Mouse (Mus musculus) stomach, embryonic 15.5 days (tissue): ENCODE measurements at regions not wholly inside any gene's neighbourhood (a gene's known extent, or its start where the extent isn't known, plus 50 kb on each side); places are given as distances from the start of the nearest gene placed in this dataset.

Experiments
- ATAC-seq: fragments of 200-750 bp; cut with Nextera tagmentation; 2 replicates; pipeline ENCODE4 v1.8.0; 2017; ENCODE audit warnings: low read depth, moderate number of reproducible peaks, moderate TSS enrichment; ENCODE audit not compliant: insufficient read depth, low FRiP score
- H3K27ac ChIP-seq: fragments of 300-500 bp; sonication (generic); 2 replicates; pipeline ENCODE4 v1.5.1; 2015; ENCODE audit warnings: mild to moderate bottlenecking, inconsistent platforms
- H3K27me3 ChIP-seq: fragments of 300-500 bp; sonication (generic); replicated peaks from 2 replicates; pipeline ENCODE4 v1.6.1; 2015; ENCODE audit warnings: inconsistent platforms
- H3K36me3 ChIP-seq: fragments of 300-500 bp; sonication (generic); 2 replicates; pipeline ENCODE4 v1.6.1; 2015; ENCODE audit warnings: inconsistent platforms
- H3K4me1 ChIP-seq: fragments of 300-500 bp; sonication (generic); 2 replicates; pipeline ENCODE4 v1.6.1; 2015; ENCODE audit warnings: inconsistent platforms
- H3K4me2 ChIP-seq: fragments of 300-500 bp; sonication (generic); 2 replicates; pipeline ENCODE4 v1.6.1; 2015; ENCODE audit warnings: mild to moderate bottlenecking, inconsistent platforms
- H3K4me3 ChIP-seq: fragments of 300-500 bp; sonication (generic); replicated peaks from 2 replicates; pipeline ENCODE4 v1.5.1; 2015; ENCODE audit warnings: inconsistent platforms
- H3K9ac ChIP-seq: fragments of 300-500 bp; sonication (generic); 2 replicates; pipeline ENCODE4 v1.6.1; 2015; ENCODE audit warnings: inconsistent platforms
- H3K9me3 ChIP-seq: fragments of 300-500 bp; sonication (generic); 2 replicates; pipeline ENCODE4 v1.6.1; 2016; ENCODE audit warnings: inconsistent platforms
- WGBS: fragments of 180-500 bp; shearing (Covaris S2); methylation state at CpG from one replicate; pipeline ENCODE4 v1.1.7; 2015; 5-methylcytosine and 5-hydroxymethylcytosine counted together

DNA sequence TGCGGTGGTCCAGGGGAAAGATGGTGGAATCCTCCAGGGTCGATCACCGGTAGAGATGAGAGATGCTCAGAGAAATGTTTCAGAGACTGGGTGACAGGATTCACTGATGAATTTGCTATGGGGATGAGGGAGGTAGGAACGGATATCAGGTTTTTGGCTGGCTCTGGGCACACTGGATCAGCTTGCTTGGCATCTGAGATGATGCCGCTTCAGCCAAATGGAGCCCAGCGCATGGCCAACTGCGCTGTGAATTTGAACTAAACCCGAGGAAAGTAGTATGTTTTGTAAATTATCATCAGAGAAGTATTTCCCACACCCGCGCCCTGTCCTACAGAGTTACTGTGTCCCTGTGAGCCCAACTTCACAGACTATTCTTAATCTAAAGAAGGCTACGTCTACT, 113.0 kb upstream of the Noct start:
- Histone ChIP-seq H3K4me1 (no peaks in the 10 kb centered on the region), H3K27ac (no peak overlapping the region), H3K9me3 (no peaks in the 10 kb centered on the region), H3K4me3 (no peak overlapping the region), H3K36me3 (no peaks in the 10 kb centered on the region), H3K9ac (no peak overlapping the region), H3K4me2 (no peak overlapping the region), H3K27me3 (no peaks in the 10 kb centered on the region)
- ATAC-seq: no peak
- WGBS: 96% methylated on average over 11 of the region's 11 CpGs

DNA sequence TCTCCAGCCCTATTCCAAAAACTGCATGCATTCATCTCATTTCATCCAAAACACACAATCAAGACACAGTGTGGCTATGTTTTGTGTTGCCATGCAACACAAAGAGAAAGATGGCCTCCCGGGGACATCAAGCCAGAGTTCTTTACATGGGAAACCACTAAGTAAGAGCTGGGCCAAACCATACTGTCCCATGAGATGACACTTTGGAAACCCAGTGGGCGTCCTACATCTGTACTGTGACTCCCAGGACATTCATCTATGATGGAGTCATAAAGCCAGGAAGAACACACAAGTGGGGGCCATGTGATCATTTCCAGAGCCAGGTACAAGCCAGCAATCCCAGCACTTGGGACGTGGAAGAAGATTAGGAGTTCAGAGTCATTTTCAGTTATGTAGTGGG, 111.9 kb upstream of the Noct start:
- H3K27me3 ChIP-seq: no peaks in the 10 kb centered on the region
- no peaks in the 10 kb centered on the region for H3K36me3 ChIP-seq
- no peak overlapping the region for H3K27ac ChIP-seq
- no peak overlapping the region for H3K9ac ChIP-seq
- no peak overlapping the region for H3K4me3 ChIP-seq
- ATAC-seq: no peak
- no peak overlapping the region for H3K4me2 ChIP-seq
- WGBS: 86% methylated on average over 3 of the region's 3 CpGs
- no peaks in the 10 kb centered on the region for H3K9me3 ChIP-seq
- H3K4me1 ChIP-seq: no peaks in the 10 kb centered on the region

GRCm38 (mm10) chr3:51115921-51116320, 108.3 kb upstream of the Noct start:
- no peak overlapping the region for H3K4me3 ChIP-seq
- H3K4me1 ChIP-seq: no peaks in the 10 kb centered on the region
- H3K27me3 ChIP-seq: no peaks in the 10 kb centered on the region
- H3K4me2 ChIP-seq: no peak overlapping the region
- no peak for ATAC-seq
- H3K9ac ChIP-seq: no peak overlapping the region
- no peaks in the 10 kb centered on the region for H3K36me3 ChIP-seq
- H3K9me3 ChIP-seq: no peaks in the 10 kb centered on the region
- WGBS: 74% methylated on average over 2 of the region's 2 CpGs
- no peak overlapping the region for H3K27ac ChIP-seq

GRCm38 (mm10) chr3:51118706-51119105, 105.5 kb upstream of the Noct start:
- Histone ChIP-seq H3K36me3 (no peaks in the 10 kb centered on the region), H3K9ac (no peak overlapping the region), H3K27me3 (no peaks in the 10 kb centered on the region), H3K27ac (no peak overlapping the region), H3K4me3 (no peak overlapping the region), H3K4me1 (no peaks in the 10 kb centered on the region), H3K4me2 (no peak overlapping the region), H3K9me3 (no peaks in the 10 kb centered on the region)
- 68% methylated on average over 7 of the region's 7 CpGs for WGBS
- ATAC-seq: no peak

DNA sequence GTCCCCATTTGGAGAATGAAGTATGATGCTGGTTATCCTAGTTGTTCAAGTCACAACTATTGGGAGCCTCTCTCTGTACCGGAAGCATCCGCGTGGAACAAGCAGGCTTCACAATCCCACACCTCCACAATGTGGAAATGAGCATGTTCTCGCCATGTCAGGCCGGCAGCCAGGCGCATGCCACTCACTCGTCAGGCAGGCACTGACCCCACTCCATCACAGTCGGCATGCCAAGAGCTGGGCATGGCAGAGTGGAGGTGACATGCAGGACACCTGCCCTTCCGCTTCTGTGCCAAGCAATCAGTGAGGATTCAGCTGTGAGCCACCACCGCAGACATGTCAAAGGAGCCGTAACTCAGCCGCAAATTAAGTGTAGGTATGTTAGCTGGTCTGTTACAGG, 103.7 kb upstream of the Noct start:
- no peaks in the 10 kb centered on the region for H3K9me3 ChIP-seq
- H3K4me2 ChIP-seq: no peak overlapping the region
- no peak overlapping the region for H3K9ac ChIP-seq
- no peak overlapping the region for H3K27ac ChIP-seq
- 92% methylated on average over 12 of the region's 12 CpGs for WGBS
- no peaks in the 10 kb centered on the region for H3K4me1 ChIP-seq
- no peaks in the 10 kb centered on the region for H3K27me3 ChIP-seq
- no peak for ATAC-seq
- no peaks in the 10 kb centered on the region for H3K36me3 ChIP-seq
- H3K4me3 ChIP-seq: no peak overlapping the region

GRCm38 (mm10) chr3:51121703-51122540, 102.3 kb upstream of the Noct start:
- Histone ChIP-seq H3K27me3 (no peaks in the 10 kb centered on the region), H3K9me3 (no peaks in the 10 kb centered on the region), H3K4me2 (no peak overlapping the region), H3K9ac (no peak overlapping the region), H3K27ac (no peak overlapping the region), H3K4me3 (no peak overlapping the region), H3K36me3 (no peaks in the 10 kb centered on the region), H3K4me1 (no peaks in the 10 kb centered on the region)
- no peak; the same call in 1 of the 2 replicates for ATAC-seq
- 28% methylated on average over 9 of the region's 9 CpGs for WGBS

GRCm38 (mm10) chr3:51122541-51122935, 101.7 kb upstream of the Noct start:
- Histone ChIP-seq H3K4me1 (no peaks in the 10 kb centered on the region), H3K27ac (no peak overlapping the region), H3K4me3 (no peak overlapping the region), H3K36me3 (no peaks in the 10 kb centered on the region), H3K9ac (no peak overlapping the region), H3K9me3 (no peaks in the 10 kb centered on the region), H3K4me2 (no peak overlapping the region), H3K27me3 (no peaks in the 10 kb centered on the region)
- 93% methylated on average over 1 of the region's 1 CpGs for WGBS
- no peak for ATAC-seq

DNA sequence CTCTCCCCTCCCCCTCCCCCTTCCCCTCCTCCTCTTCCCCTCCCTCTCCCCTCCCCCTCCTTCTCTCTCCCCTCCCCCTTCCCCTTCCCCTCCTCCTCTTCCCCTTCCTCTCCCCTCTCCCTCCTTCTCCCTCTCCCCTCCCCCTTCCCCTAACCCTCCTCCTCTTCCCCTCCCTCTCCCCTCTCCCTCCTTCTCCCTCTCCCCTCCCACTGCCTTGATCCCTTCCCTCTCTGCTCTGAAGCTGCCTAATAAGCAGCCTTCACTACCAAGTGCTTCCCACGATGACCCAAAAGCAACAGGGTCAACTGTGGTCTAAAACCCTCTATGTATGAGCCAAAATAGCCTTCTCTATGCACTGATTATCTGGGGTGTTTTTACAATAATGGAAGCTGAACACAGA, 96.4 kb upstream of the Noct start:
- 67% methylated on average over 1 of the region's 1 CpGs for WGBS
- no peaks in the 10 kb centered on the region for H3K27me3 ChIP-seq
- H3K4me1 ChIP-seq: no peaks in the 10 kb centered on the region
- H3K9me3 ChIP-seq: no peaks in the 10 kb centered on the region
- no peak overlapping the region for H3K9ac ChIP-seq
- no peak for ATAC-seq
- H3K4me3 ChIP-seq: no peak overlapping the region
- no peaks in the 10 kb centered on the region for H3K36me3 ChIP-seq
- no peak overlapping the region for H3K4me2 ChIP-seq
- no peak overlapping the region for H3K27ac ChIP-seq

DNA sequence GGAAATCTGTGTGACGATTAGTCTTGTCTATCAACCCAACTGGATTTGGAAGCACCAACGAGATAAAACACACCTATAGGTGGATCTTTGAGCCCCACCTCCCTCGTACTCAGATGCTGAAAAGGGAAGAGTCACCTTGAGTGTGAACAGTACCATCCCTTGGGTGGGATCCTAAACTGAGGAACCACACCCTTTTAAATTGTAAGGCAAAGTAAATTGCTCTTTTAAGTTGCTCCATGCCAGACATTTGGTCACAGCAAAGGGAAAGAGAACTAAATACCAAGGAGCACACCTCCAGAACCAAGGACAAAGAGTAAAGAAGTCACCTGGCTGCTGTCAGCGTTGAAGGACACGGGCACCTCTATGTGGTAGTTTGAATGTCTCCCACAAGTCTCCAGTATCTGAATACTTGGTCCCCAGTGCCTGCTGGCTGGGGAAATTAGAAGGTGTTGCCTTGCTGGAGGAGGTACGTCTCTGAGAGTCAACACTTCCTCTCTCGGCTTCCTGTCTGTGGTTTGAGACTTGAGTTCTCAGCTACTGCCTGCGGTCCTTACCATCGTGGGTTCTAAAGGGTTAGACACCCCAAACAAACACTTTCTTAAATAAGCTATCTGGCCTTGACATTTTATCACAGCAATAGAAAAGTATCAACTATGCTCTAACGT, 95.6 kb upstream of the Noct start:
- 75% methylated on average over 10 of the region's 10 CpGs for WGBS
- Histone ChIP-seq H3K27me3 (no peaks in the 10 kb centered on the region), H3K9me3 (no peaks in the 10 kb centered on the region), H3K4me3 (no peak overlapping the region), H3K4me1 (no peaks in the 10 kb centered on the region), H3K9ac (no peak overlapping the region), H3K27ac (no peak overlapping the region), H3K36me3 (no peaks in the 10 kb centered on the region), H3K4me2 (no peak overlapping the region)
- ATAC-seq: no peak

DNA sequence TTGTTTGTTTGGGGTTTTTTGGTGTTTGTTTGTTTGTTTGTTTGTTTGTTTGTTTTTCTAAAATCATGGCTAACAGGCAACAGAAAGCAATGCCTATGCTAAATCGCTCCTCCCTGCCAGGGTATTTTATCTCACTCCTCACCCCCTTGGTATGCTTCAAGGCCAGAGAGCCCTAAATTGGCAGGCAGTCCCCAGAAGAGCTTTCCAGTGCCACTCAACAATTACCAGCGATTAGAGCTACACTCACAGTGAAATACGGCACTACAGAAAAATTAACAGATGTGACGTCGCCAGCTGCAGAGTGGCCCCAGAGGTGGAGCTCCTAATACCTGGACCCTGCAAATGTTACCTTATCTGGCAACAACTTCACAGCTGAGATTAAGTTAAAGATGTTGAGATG, 93.5 kb upstream of the Noct start:
- 79% methylated on average over 5 of the region's 5 CpGs for WGBS
- no peaks in the 10 kb centered on the region for H3K9me3 ChIP-seq
- H3K27me3 ChIP-seq: no peaks in the 10 kb centered on the region
- no peak overlapping the region for H3K4me2 ChIP-seq
- no peak overlapping the region for H3K9ac ChIP-seq
- no peak overlapping the region for H3K4me3 ChIP-seq
- H3K36me3 ChIP-seq: no peaks in the 10 kb centered on the region
- ATAC-seq: no peak
- H3K4me1 ChIP-seq: no peaks in the 10 kb centered on the region
- no peak overlapping the region for H3K27ac ChIP-seq

DNA sequence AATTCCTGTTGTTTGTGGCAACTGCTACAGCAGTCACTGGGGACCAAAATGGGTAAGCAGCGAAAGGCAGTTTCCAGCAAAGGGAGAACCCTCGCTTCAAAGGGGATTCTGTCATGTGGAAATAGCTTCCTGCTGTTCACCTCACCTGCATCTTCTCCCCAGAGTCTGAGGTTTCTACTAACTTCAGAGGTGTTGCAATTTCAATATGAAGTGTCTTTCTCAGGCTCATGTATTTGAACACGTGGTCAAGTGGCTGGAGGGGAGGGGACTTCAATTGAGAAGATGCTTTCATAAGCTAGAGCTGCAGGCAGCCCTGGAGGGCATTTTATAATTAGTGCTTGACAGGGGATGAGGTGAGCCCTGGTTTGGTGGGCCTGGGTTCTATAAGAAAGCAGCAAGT, 92.9 kb upstream of the Noct start:
- no peak for ATAC-seq
- Histone ChIP-seq H3K4me1 (no peaks in the 10 kb centered on the region), H3K4me2 (no peak overlapping the region), H3K4me3 (no peak overlapping the region), H3K36me3 (no peaks in the 10 kb centered on the region), H3K9ac (no peak overlapping the region), H3K9me3 (no peaks in the 10 kb centered on the region), H3K27ac (no peak overlapping the region), H3K27me3 (no peaks in the 10 kb centered on the region)
- 84% methylated on average over 3 of the region's 3 CpGs for WGBS

DNA sequence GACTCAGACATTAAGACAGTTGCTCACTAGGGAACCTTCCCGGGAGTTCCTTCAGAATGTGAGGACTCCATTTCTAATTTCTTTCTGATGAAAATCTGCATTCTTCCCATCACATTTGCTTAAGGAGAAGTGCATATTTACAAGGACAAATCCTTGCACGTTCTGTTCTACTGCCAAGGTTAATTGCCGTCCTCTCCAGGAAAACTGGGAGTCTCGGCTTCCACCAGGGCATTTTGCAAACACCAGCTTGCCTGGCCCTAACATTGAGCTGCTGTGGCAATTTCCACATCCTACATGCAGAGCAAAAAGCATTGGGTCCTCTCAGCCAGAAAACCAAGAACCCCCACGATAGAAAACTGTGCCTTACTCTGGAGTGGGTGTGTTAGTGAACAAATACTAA, 91.5 kb upstream of the Noct start:
- H3K9ac ChIP-seq: no peak overlapping the region
- no peak overlapping the region for H3K27ac ChIP-seq
- no peaks in the 10 kb centered on the region for H3K9me3 ChIP-seq
- no peaks in the 10 kb centered on the region for H3K27me3 ChIP-seq
- no peaks in the 10 kb centered on the region for H3K36me3 ChIP-seq
- no peak overlapping the region for H3K4me3 ChIP-seq
- ATAC-seq: no peak
- WGBS: 74% methylated on average over 5 of the region's 5 CpGs
- no peak overlapping the region for H3K4me2 ChIP-seq
- H3K4me1 ChIP-seq: no peaks in the 10 kb centered on the region
